Mouse (Mus musculus) heart, embryonic 14.5 days (tissue): ENCODE results near the gene Pnpla2. TPM values are rescaled to one million over a fixed set of nuclear protein-coding genes. Genes with fewer than 3 reads are reported as not detected.

Experiments used
- ATAC-seq: fragments of 200-750 bp; cut with Nextera tagmentation; 2 replicates; pipeline ENCODE4 v1.8.0; 2017; ENCODE audit warnings: low read depth, moderate TSS enrichment; ENCODE audit not compliant: insufficient number of reproducible peaks, insufficient read depth, low FRiP score
- H3K27ac ChIP-seq, 2 experiments: fragments of 200-500 bp in 1 of 2; fragments of 300-500 bp in 1 of 2; sonication (generic) in 1 of 2; replicated peaks in 1 of 2; 2 replicates each; pipeline ENCODE4 v1.5.1; 2012 to 2014; ENCODE audit warnings: low read depth in 2 of 2, low read length in 2 of 2, control low read depth in 1 of 2, mild to moderate bottlenecking in 1 of 2, mixed read lengths in 1 of 2; ENCODE audit not compliant: control insufficient read depth in 1 of 2, insufficient read depth in 1 of 2
- H3K27me3 ChIP-seq: fragments of 300-500 bp; sonication (generic); 2 replicates; pipeline ENCODE4 v1.6.1; 2014; ENCODE audit warnings: mild to moderate bottlenecking, low read length, control low read depth; ENCODE audit not compliant: control insufficient read depth, insufficient read depth
- H3K36me3 ChIP-seq: fragments of 300-500 bp; sonication (generic); 2 replicates; pipeline ENCODE4 v1.6.1; 2014; ENCODE audit warnings: mild to moderate bottlenecking, control low read depth, low read length, mixed read lengths; ENCODE audit not compliant: control insufficient read depth, insufficient read depth
- H3K4me1 ChIP-seq, 2 experiments: fragments of 200-500 bp in 1 of 2; fragments of 300-500 bp in 1 of 2; sonication (generic) in 1 of 2; 2 replicates each; pipeline ENCODE4 v1.6.1; 2012 to 2014; ENCODE audit warnings: low read length in 2 of 2, control low read depth in 1 of 2, mixed read lengths in 1 of 2; ENCODE audit not compliant: control insufficient read depth in 2 of 2, insufficient read depth in 2 of 2
- H3K4me2 ChIP-seq: fragments of 300-500 bp; sonication (generic); 2 replicates; pipeline ENCODE4 v1.6.1; 2014; ENCODE audit warnings: mild to moderate bottlenecking, low read length
- H3K4me3 ChIP-seq, 2 experiments: fragments of 200-500 bp in 1 of 2; fragments of 300-500 bp in 1 of 2; sonication (generic) in 1 of 2; 2 replicates each; pipeline ENCODE4 v1.5.1; 2012 to 2014; ENCODE audit warnings: low read length in 2 of 2, mild to moderate bottlenecking in 2 of 2, control low read depth in 1 of 2, low read depth in 1 of 2, moderate library complexity in 1 of 2; ENCODE audit not compliant: control insufficient read depth in 1 of 2, insufficient read depth in 1 of 2
- H3K9ac ChIP-seq: fragments of 300-500 bp; sonication (generic); 2 replicates; pipeline ENCODE4 v1.6.1; 2014; ENCODE audit warnings: mild to moderate bottlenecking, low read length
- H3K9me3 ChIP-seq: fragments of 300-500 bp; sonication (generic); 2 replicates; pipeline ENCODE4 v1.6.1; 2016; ENCODE audit warnings: low read length, control low read depth; ENCODE audit not compliant: control insufficient read depth
- WGBS: fragments of 180-500 bp; shearing (Covaris S2); extraction: QIAGEN DNeasy Blood & Tissue Kit; methylation state at CpG from one replicate; pipeline ENCODE4 v1.1.7; 2014; 5-methylcytosine and 5-hydroxymethylcytosine counted together
- polyA plus RNA-seq: library from polyadenylated mRNA; unstranded; fragments of >200 nt; fragmentation: Nextera tagmentation; extraction: Ambion mirVana; gene quantifications from 2 replicates; pipeline ENCODE4 v1.2.1, GENCODE M21; 2014

The Pnpla2 gene
- polyA plus RNA-seq, 1 experiment from 2014 or later = 49.0 TPM

DNA sequence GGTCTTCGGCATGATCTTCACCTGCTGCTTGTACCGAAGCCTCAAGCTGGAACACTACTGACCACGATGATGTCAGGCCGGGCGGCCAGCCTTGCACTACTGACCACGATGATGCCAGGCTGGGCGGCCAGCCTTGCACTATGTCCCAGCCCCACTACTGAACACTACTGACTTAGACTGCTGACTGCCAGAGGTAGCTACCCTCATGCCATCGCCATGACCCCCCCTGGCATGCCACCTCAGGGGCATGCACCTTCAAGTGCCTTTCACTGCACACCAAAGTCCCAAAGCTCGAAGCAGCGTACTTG, 15.6 kb downstream of the Pnpla2 start:
- Histone ChIP-seq H3K9ac (no peak overlapping the region), H3K36me3 (peaks cover 38% of the 10 kb centered on the region), H3K9me3 (no peaks in the 10 kb centered on the region), H3K27ac (no peak overlapping the region), H3K4me1 (peaks cover 32 to 39% of the 10 kb centered on the region in 2 experiments), H3K27me3 (no peaks in the 10 kb centered on the region), H3K4me3 (no peak overlapping the region), H3K4me2 (no peak overlapping the region)
- ATAC-seq = no peak
- WGBS = 91% methylated on average over 10 of the region's 10 CpGs

DNA sequence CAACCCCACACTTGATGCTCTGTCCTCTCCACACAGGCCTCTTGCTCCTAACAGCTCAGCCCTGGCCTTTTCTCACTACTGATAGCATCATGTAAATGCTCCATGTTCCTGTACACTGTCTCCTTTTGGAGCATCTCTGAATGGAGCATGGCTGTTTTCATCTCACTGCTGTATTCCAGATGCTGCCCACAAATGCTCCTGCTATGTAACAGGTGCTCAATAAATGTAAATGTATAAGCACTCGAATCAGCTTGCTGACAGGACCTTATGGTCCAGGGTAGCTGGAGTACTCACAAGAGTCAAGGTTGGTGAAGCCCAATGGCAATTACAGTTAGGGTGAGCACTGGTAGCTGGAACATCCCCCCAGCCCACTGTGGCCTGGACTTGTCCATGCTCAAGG, 16.2 kb downstream of the Pnpla2 start:
- Histone ChIP-seq H3K9me3 (no peaks in the 10 kb centered on the region), H3K27me3 (no peaks in the 10 kb centered on the region), H3K4me1 (peaks cover 38 to 45% of the 10 kb centered on the region in 2 experiments), H3K27ac (no peak overlapping the region), H3K4me3 (no peak overlapping the region), H3K9ac (no peak overlapping the region), H3K4me2 (no peak overlapping the region), H3K36me3 (peaks cover 38% of the 10 kb centered on the region)
- ATAC-seq = no peak
- WGBS = 93% methylated on average over 1 of the region's 1 CpGs

DNA sequence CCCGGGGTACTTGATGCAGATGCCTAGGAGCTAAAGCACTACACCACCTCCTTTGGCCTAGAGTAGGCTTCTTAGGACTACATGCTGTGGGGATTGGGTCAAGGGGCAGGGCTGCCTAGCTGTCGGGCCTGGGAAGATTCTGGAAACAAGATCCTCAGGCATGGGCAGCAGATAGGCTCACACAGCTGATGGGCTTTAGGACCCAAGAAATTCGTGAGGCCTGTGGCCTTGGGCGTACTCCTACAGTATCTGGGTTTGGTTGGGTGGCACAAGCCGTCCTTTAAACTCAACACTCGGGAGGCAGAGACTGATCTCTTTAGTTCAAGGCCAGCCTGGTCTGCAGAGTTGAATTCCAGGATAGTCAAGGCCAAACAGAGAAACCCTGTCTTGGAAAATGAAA, 17.2 kb downstream of the Pnpla2 start:
- Histone ChIP-seq H3K27ac (no peak overlapping the region), H3K4me2 (no peak overlapping the region), H3K27me3 (no peaks in the 10 kb centered on the region), H3K4me3 (no peak overlapping the region), H3K4me1 (peaks cover 41 to 47% of the 10 kb centered on the region in 2 experiments), H3K9ac (no peak overlapping the region), H3K36me3 (peaks cover 38% of the 10 kb centered on the region), H3K9me3 (no peaks in the 10 kb centered on the region)
- no peak for ATAC-seq
- 78% methylated on average over 6 of the region's 6 CpGs for WGBS

DNA sequence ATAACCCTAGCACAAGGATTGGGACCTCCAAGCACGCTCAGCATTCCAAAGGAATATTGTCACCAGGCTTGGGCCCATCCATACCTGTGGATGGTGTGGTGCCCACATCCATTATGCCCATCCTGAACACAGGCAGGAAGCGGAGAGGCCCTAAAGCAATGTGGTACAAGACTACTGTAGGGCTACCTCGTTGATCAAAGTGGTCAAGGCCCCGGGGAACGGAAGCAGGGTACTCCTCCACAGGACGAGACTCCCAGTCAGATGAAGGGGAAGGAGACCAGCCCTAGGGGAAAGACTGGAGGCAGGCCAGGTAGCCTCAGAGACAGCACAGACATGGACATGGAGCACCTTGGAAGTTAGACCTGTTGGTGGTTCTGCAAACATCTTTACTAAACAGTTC, 17.8 kb downstream of the Pnpla2 start:
- no peak overlapping the region for H3K4me3 ChIP-seq
- H3K9me3 ChIP-seq = no peaks in the 10 kb centered on the region
- no peak overlapping the region for H3K27ac ChIP-seq
- H3K36me3 ChIP-seq = peaks cover 38% of the 10 kb centered on the region
- WGBS = 80% methylated on average over 6 of the region's 6 CpGs
- no peak for ATAC-seq
- no peak overlapping the region for H3K9ac ChIP-seq
- H3K4me2 ChIP-seq = no peak overlapping the region
- no peaks in the 10 kb centered on the region for H3K27me3 ChIP-seq
- H3K4me1 ChIP-seq = peaks cover 44 to 52% of the 10 kb centered on the region in 2 experiments

DNA sequence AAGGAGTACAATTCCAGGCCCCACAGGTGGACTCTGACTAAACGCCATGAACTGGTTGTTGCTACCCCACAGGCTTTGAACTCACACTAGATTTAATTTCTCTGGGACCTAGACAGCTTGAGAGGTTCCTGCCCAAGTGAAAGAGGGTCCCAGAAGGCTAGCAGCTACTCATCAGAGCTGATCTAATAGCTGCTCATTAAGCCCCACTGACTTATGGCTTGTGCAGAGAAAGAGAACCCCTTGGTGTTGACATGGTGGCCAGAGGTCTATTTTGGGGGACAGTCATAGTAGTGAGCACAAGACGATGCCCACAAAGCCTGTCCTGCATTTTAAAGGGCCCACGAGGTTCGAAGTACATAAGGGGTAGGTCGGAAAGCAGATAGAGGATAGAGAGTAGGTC, 19.2 kb downstream of the Pnpla2 start:
- peak overlapping the region; percentile 97 for H3K4me2 ChIP-seq
- H3K4me3 ChIP-seq = peak overlapping the region; percentile 81 to 86
- peak overlapping the region; percentile 86 for H3K9ac ChIP-seq
- H3K4me1 ChIP-seq = peaks cover 40 to 51% of the 10 kb centered on the region in 2 experiments
- H3K27me3 ChIP-seq = no peaks in the 10 kb centered on the region
- no peak overlapping the region; a peak in 1 of 4 replicates for H3K27ac ChIP-seq
- WGBS = 4% methylated on average over 5 of the region's 5 CpGs
- peaks cover 38% of the 10 kb centered on the region for H3K36me3 ChIP-seq
- no peak for ATAC-seq
- H3K9me3 ChIP-seq = no peaks in the 10 kb centered on the region

DNA sequence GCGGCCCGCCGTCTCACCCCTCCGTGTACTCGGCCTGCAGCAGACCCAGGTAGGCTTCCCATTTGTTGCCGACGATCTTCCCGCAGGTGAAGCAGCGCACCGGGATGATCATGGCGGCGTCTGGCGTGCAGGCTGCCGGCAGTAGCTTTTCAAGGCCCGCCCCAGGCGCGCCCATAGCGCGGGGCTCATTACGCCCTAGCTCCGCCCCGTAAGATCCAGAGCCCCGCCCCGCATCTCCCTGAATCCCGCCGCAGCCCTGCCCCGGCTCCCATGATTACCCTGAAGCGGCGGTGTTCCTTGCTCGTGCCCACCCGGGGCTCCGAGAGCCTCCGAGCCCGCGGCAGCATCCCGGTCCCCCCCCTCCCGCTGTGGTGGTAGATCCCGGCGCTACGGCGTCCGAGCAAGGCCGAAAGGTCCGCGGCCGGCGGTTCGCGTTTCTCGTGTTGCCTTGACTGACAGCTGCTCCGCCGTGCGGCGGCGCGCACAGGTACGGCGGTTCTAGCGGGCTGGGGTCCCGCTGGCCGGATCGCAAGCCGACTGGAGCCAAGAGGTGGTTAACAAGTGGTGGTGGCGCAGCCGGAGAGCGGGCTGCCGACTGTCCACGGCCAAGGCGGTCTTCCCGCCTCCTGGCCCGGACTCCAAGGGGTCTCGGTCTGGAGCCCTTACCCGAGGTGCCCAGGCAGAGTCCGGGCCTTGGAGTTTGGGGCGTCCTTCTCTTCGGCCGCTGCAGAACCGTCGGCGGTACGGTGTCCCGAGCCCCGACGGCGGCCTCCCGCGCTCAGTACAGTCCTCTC, 20.2 kb downstream of the Pnpla2 start, which contains the start of the genes Polr2l and Tspan4:
Gene Polr2l (minus strand): TSS at position 122 of the 794 bp plus-strand sequence.
Gene Tspan4 (plus strand): TSS at position 230 of the 794 bp plus-strand sequence.
- peak; percentile 51 for ATAC-seq
- WGBS = under 1% methylated on average over 85 of the region's 87 CpGs

DNA sequence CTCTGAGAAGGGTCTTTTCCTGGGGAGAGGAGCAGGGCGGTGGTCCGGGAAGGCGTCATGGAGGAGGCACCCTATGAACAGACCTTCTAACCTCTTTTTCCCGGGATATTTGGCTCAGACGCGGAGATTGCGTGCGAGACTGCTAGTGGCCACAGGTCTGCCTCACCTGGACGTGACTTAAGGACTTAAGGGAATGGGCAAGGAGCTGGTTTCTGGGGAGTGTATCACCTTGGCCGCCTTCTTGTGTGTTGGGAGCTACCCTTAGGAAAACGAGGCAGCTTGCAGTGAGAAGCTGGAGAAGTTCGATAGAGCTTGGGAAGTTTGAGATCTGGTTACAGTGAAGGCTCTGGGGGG, 20.8 kb downstream of the Pnpla2 start:
- Histone ChIP-seq H3K4me2 (peak overlapping the region; percentile 97), H3K27ac (peak overlapping the region; percentile 95 to 98), H3K36me3 (peaks cover 22% of the 10 kb centered on the region), H3K27me3 (no peaks in the 10 kb centered on the region), H3K9ac (peak overlapping the region; percentile 86), H3K4me3 (peak overlapping the region; percentile 81 to 86), H3K9me3 (no peaks in the 10 kb centered on the region), H3K4me1 (peaks cover 32 to 45% of the 10 kb centered on the region in 2 experiments)
- 0% methylated on average over 12 of the region's 12 CpGs for WGBS
- ATAC-seq = no peak

More for the DNA sequence above, 20.2 kb downstream of the Pnpla2 start, which contains the start of the genes Polr2l and Tspan4:
- H3K9me3 ChIP-seq = no peaks in the 10 kb centered on the region
- peak within 1 kb of the TSS; percentile 97 for H3K4me2 ChIP-seq
- peak within 1 kb of the TSS; percentile 81 to 86 for H3K4me3 ChIP-seq
- peak within 1 kb of the TSS; percentile 95 to 98 for H3K27ac ChIP-seq
- H3K9ac ChIP-seq = peak within 1 kb of the TSS; percentile 86
- H3K4me1 ChIP-seq = peaks cover 32 to 42% of the 10 kb centered on the region in 2 experiments
- peaks cover 27% of the 10 kb centered on the region for H3K36me3 ChIP-seq
- no peaks in the 10 kb centered on the region for H3K27me3 ChIP-seq
